Mouse (Mus musculus) c-Kit-positive CD71-positive TER-119-negative erythroid progenitor cells, embryonic 14.5 days (primary cell): ENCODE measurements at regions not wholly inside any gene's neighbourhood (a gene's known extent, or its start where the extent isn't known, plus 50 kb on each side); places are given as distances from the start of the nearest gene placed in this dataset.
"Not testable (repeated sequence)": the region's sequence is repeated elsewhere in the genome, so short reads cannot be mapped to it uniquely, and the experiment has no call there.

Source experiments
- DNase-seq: peaks from one replicate; pipeline ENCODE4 v3.0.0-alpha.2; 2013; ENCODE audit warnings: low read depth

GRCm38 (mm10) chr19:35034408-35034807, 112.2 kb downstream of the Kif20b start:
- DNase-seq = no peak

GRCm38 (mm10) chr19:35045576-35045975, 123.4 kb downstream of the Kif20b start:
- DNase-seq = no peak

GRCm38 (mm10) chr19:35066352-35066935, 144.3 kb downstream of the Kif20b start:
- no peak for DNase-seq

GRCm38 (mm10) chr19:35081126-35081525, 159.0 kb downstream of the Kif20b start:
- DNase-seq = no peak

- no peak for DNase-seq
These were observed 179.1 kb downstream of the Kif20b start for GRCm38 (mm10) chr19:35101244-35101643.

GRCm38 (mm10) chr19:35114313-35114712, 192.2 kb downstream of the Kif20b start:
- no peak for DNase-seq

GRCm38 (mm10) chr19:35125278-35125677, 203.1 kb downstream of the Kif20b start:
- peak; percentile 20 for DNase-seq

GRCm38 (mm10) chr19:35126594-35127051, 204.5 kb downstream of the Kif20b start:
- no peak for DNase-seq

GRCm38 (mm10) chr19:35128104-35128503, 205.9 kb downstream of the Kif20b start:
- no peak for DNase-seq

- no peak for DNase-seq
These were observed 221.0 kb downstream of the Kif20b start for GRCm38 (mm10) chr19:35143131-35143530.

GRCm38 (mm10) chr19:35143781-35144180, 221.6 kb downstream of the Kif20b start:
- no peak for DNase-seq

- DNase-seq = not testable (repeated sequence)
These were observed 227.3 kb downstream of the Kif20b start for GRCm38 (mm10) chr19:35149476-35149875.

- no peak for DNase-seq
These were observed 228.9 kb downstream of the Kif20b start for GRCm38 (mm10) chr19:35150780-35151725.

- no peak for DNase-seq
These were observed 229.7 kb downstream of the Kif20b start for GRCm38 (mm10) chr19:35151841-35152240.

- DNase-seq = no peak
These were observed 235.7 kb downstream of the Kif20b start for GRCm38 (mm10) chr19:35157849-35158248.

GRCm38 (mm10) chr19:35164727-35165126, 242.6 kb downstream of the Kif20b start:
- DNase-seq = peak; percentile 35

GRCm38 (mm10) chr19:35170554-35170953, 248.4 kb downstream of the Kif20b start:
- DNase-seq = peak; percentile 41

GRCm38 (mm10) chr19:35180102-35180501, 257.9 kb downstream of the Kif20b start:
- DNase-seq = no peak

GRCm38 (mm10) chr19:35205557-35206239, 283.5 kb downstream of the Kif20b start:
- no peak for DNase-seq

GRCm38 (mm10) chr19:35244188-35244587, 322.0 kb downstream of the Kif20b start:
- DNase-seq = no peak

GRCm38 (mm10) chr19:35247531-35247930, 325.4 kb downstream of the Kif20b start:
- DNase-seq = no peak

- not testable (repeated sequence) for DNase-seq
These were observed 336.5 kb downstream of the Kif20b start for GRCm38 (mm10) chr19:35258634-35259033.

GRCm38 (mm10) chr19:35263101-35263500, 340.9 kb downstream of the Kif20b start:
- no peak for DNase-seq
